Mouse (Mus musculus) kidney, embryonic 16.5 days (tissue): ENCODE results near the gene Park7. TPM values are rescaled to one million over a fixed set of nuclear protein-coding genes. Genes with fewer than 3 reads are reported as not detected.
A peak's percentile ranks its signal among the peaks of the same experiment; 100 is the strongest.

Source experiments
- ATAC-seq: fragments of 200-750 bp; cut with Nextera tagmentation; 2 replicates; pipeline ENCODE4 v1.8.0; 2017; ENCODE audit warnings: moderate TSS enrichment; ENCODE audit not compliant: low FRiP score, low TSS enrichment
- H3K27ac ChIP-seq: fragments of 300-500 bp; sonication (generic); 2 replicates; pipeline ENCODE4 v1.5.1; 2014; ENCODE audit warnings: low read length
- H3K27me3 ChIP-seq: fragments of 300-500 bp; sonication (generic); 2 replicates; pipeline ENCODE4 v1.6.1; 2014; ENCODE audit warnings: low read length, control low read depth, mixed read lengths; ENCODE audit not compliant: insufficient read depth
- H3K36me3 ChIP-seq: fragments of 300-500 bp; sonication (generic); 2 replicates; pipeline ENCODE4 v1.6.1; 2014; ENCODE audit warnings: low read length, control low read depth, mixed read lengths; ENCODE audit not compliant: insufficient read depth
- H3K4me1 ChIP-seq: fragments of 300-500 bp; sonication (generic); 2 replicates; pipeline ENCODE4 v1.6.1; 2014; ENCODE audit warnings: low read length, control low read depth, mixed read lengths; ENCODE audit not compliant: insufficient read depth
- H3K4me2 ChIP-seq: fragments of 300-500 bp; sonication (generic); replicated peaks from 2 replicates; pipeline ENCODE4 v1.6.1; 2014; ENCODE audit warnings: low read depth, low read length
- H3K4me3 ChIP-seq: fragments of 300-500 bp; sonication (generic); 2 replicates; pipeline ENCODE4 v1.5.1; 2014; ENCODE audit warnings: mild to moderate bottlenecking, low read length
- H3K9ac ChIP-seq: fragments of 300-500 bp; sonication (generic); replicated peaks from 2 replicates; pipeline ENCODE4 v1.6.1; 2014; ENCODE audit warnings: low read length
- H3K9me3 ChIP-seq: fragments of 300-500 bp; sonication (generic); 2 replicates; pipeline ENCODE4 v1.6.1; 2016; ENCODE audit warnings: low read length, control low read depth
- WGBS: fragments of 180-500 bp; shearing (Covaris S2); extraction: QIAGEN DNeasy Blood & Tissue Kit; methylation state at CpG from one replicate; pipeline ENCODE4 v1.1.7; 2014; 5-methylcytosine and 5-hydroxymethylcytosine counted together
- polyA plus RNA-seq: library from polyadenylated mRNA; unstranded; fragments of >200 nt; fragmentation: Nextera tagmentation; extraction: Ambion mirVana; gene quantifications from 2 replicates; pipeline ENCODE4 v1.2.1, GENCODE M21; 2015

The Park7 gene
- polyA plus RNA-seq, 1 experiment from 2014 or later: 421 TPM

DNA sequence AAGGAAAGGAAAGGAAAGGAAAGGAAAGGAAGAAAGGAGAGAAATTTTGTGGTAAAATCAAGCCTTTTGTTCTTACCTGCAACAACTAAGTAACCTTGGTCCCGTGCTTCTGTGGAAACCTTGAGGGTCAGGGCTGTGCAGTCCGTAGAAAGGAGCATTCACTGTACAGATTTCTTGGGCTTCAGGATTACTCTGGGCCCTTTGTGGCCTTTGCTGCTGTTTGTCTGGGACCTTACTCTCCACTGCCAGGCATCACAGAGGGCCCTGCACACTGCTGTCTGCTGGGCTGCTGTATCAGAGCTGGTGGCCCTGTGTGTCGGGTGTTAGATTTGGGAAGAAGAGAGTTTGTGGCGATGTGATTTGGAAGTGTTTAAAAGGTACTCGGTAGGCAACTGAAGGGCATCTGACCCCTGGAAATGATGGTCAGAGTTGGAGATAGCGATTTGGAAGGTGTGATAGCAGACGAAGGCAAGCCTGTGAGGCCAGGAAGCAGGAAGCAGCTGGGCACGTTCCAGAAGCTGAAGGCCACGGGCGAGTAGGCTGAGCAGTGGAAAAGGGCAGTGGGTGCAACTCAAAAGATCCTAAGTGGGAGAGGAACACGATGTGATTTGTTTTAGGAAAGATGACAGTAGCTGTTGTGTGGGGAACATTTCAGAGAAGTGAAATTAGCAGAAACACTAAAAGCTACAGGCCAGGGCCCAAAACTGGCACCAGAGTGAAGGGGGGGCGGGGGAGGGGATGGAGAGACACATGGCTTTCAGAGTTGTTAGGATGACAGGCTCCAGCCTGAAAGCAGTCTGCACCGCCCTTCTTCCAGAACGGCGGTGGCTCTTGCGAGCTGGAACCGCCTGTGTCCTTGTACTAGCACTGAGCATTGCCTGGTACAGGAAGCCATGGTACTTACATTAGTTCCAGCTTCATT, 44.7 kb downstream of the Park7 start:
- WGBS: 51% methylated on average over 17 of the region's 17 CpGs
- no peak overlapping the region for H3K9ac ChIP-seq
- peaks cover 24% of the 10 kb centered on the region for H3K36me3 ChIP-seq
- H3K4me3 ChIP-seq: no peak overlapping the region
- no peaks in the 10 kb centered on the region for H3K27me3 ChIP-seq
- ATAC-seq: no peak
- H3K4me1 ChIP-seq: peaks cover 35% of the 10 kb centered on the region
- peak overlapping the region; percentile 36; the same call in 1 of the 2 replicates for H3K27ac ChIP-seq
- no peaks in the 10 kb centered on the region for H3K9me3 ChIP-seq
- no peak overlapping the region for H3K4me2 ChIP-seq

DNA sequence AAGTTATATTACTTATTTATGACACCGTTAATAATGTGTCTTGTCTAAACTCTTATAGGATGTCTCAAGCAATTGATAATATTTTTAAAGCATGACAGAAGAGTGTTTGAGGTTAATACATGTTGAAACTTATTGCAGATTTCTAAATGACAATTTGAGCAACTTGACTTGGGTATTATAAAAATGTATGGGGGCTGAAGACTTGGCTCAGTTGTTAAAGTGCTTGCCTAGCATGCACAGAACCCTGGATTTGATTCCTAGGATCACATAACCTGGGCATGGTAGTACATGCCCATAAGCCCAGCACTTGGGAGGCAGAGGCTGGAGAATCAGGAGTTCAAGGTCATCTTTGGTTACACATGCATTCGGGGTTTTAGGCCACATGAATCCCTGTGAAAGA, 45.4 kb downstream of the Park7 start:
- no peak for ATAC-seq
- Histone ChIP-seq H3K4me1 (peaks cover 35% of the 10 kb centered on the region), H3K4me2 (no peak overlapping the region), H3K27ac (no peak overlapping the region), H3K9me3 (no peaks in the 10 kb centered on the region), H3K27me3 (no peaks in the 10 kb centered on the region), H3K9ac (no peak overlapping the region), H3K36me3 (peaks cover 24% of the 10 kb centered on the region), H3K4me3 (no peak overlapping the region)
- 67% methylated on average over 2 of the region's 2 CpGs for WGBS

DNA sequence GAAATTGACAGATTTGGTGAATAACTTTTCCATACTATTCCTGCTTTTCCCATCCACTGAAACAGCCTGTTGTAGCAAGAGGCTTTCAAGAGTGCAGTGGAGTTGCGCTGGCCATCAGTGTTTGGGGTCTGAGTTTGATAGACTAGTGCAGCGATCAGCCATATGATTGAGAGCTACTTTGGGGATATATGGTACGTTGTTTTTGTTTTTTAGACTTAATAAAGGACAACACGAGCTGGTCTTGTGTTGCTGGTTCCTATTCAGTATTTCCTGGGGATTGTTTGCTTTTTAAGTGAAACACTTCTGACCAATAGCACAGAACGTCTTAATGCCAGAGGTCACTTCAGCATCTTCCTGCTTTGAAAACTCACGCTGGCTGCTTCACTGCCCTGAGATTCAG, 46.1 kb downstream of the Park7 start:
- peaks cover 24% of the 10 kb centered on the region for H3K36me3 ChIP-seq
- H3K4me1 ChIP-seq: peaks cover 35% of the 10 kb centered on the region
- H3K27me3 ChIP-seq: no peaks in the 10 kb centered on the region
- no peaks in the 10 kb centered on the region for H3K9me3 ChIP-seq
- no peak for ATAC-seq
- H3K4me2 ChIP-seq: no peak overlapping the region
- H3K4me3 ChIP-seq: no peak overlapping the region
- no peak overlapping the region for H3K9ac ChIP-seq
- H3K27ac ChIP-seq: no peak overlapping the region
- 76% methylated on average over 6 of the region's 6 CpGs for WGBS

DNA sequence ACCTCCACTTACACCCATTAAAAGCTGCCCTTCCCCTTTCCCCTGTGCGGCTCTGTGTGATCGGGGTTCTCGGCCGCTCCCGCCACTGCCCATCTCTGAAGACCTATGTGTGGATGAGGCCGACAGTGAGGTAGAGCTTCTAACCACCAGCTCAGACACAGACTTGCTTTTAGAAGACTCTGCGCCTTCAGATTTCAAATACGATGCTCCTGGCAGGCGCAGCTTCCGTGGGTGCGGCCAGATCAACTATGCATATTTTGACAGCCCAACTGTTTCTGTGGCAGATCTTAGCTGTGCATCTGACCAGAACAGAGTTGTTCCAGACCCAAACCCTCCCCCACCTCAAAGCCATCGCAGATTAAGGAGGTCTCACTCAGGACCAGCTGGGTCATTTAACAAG, 47.7 kb downstream of the Park7 start:
- H3K4me2 ChIP-seq: no peak overlapping the region
- no peak overlapping the region for H3K27ac ChIP-seq
- peaks cover 28% of the 10 kb centered on the region for H3K4me1 ChIP-seq
- peaks cover 24% of the 10 kb centered on the region for H3K36me3 ChIP-seq
- no peaks in the 10 kb centered on the region for H3K27me3 ChIP-seq
- no peak for ATAC-seq
- no peak overlapping the region for H3K9ac ChIP-seq
- no peaks in the 10 kb centered on the region for H3K9me3 ChIP-seq
- WGBS: 88% methylated on average over 8 of the region's 12 CpGs
- H3K4me3 ChIP-seq: no peak overlapping the region

DNA sequence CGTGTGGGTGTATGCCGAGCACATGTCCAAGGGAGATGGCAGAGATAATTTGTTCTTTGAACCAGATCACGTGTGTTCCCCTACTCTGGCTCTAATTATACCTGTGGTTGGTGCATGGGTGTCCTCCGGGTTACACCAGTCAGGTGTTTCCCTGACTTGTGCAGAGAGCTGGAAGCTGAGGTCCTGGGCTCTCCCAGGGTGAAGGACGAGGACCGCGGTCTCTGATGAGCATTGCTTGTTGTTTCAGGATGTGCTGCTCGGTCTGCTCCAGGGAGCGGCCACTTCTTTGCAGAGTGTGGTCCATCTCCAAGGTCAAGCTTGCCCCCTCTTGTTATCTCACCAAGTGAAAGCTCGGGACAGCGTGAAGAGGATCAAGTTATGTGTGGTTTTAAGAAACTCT, 48.2 kb downstream of the Park7 start:
- H3K4me2 ChIP-seq: no peak overlapping the region
- no peaks in the 10 kb centered on the region for H3K9me3 ChIP-seq
- H3K4me1 ChIP-seq: peaks cover 27% of the 10 kb centered on the region
- WGBS: 90% methylated on average over 11 of the region's 11 CpGs
- no peak for ATAC-seq
- no peak overlapping the region for H3K4me3 ChIP-seq
- H3K9ac ChIP-seq: no peak overlapping the region
- no peaks in the 10 kb centered on the region for H3K27me3 ChIP-seq
- H3K36me3 ChIP-seq: peaks cover 24% of the 10 kb centered on the region
- H3K27ac ChIP-seq: no peak overlapping the region

DNA sequence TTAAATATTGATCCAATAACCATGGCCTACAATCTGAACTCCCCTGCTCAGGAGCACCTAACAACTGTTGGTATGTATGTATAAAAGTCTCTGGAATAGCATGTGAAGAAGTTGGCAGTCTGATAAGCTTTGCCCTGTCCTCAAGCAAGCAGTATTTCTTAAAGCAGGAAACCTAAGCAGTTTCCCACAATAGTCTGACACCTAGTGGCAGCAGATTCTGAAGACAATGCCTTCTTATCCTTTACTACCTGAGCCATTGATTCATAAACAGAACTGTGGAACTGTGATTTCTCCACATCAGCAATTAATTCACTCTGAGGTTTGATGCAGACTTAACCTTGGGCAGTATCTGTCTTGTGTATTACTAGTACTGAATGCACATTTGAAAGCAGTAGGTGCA, 48.9 kb downstream of the Park7 start:
- no peak overlapping the region for H3K4me2 ChIP-seq
- no peak overlapping the region for H3K9ac ChIP-seq
- H3K4me1 ChIP-seq: peaks cover 23% of the 10 kb centered on the region
- ATAC-seq: no peak
- no peaks in the 10 kb centered on the region for H3K9me3 ChIP-seq
- H3K27me3 ChIP-seq: no peaks in the 10 kb centered on the region
- peaks cover 24% of the 10 kb centered on the region for H3K36me3 ChIP-seq
- no peak overlapping the region for H3K27ac ChIP-seq
- no peak overlapping the region for H3K4me3 ChIP-seq

DNA sequence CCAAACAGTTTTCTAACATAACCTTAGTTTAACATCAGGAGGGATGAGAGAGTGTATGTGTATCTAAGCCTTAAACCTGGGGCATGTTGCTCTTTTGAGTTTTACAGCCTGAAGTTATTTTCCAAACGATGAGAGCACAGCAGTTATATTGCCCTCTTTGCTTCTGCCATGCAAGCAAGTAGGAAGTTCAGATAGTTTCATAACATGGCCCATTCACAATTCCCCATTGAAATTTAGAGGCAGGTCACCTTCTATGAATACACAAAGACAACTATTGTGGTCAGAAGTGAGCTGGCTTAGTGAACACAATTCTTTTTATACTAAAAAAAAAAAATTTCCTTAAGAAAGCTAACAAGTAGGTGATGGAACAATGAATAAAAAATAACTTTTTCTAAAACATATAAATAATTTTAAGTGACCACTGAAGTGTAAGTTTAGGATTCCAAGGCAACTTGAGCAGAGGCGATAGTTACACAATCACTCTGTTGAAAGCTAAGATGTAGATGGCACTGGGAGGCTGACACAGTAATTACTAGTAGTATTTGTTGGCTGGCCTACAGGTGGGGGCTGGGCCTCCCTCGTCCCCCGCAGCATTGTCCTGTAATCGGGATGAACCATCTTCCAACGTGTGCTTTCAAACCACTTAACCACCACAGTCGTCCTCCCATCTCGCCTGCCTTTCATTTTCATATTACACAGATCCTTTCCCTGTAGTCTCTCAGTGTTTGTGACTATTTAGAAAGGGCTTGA, 51.4 kb downstream of the Park7 start:
- no peak overlapping the region for H3K4me3 ChIP-seq
- H3K4me1 ChIP-seq: peaks cover 15% of the 10 kb centered on the region
- peaks cover 21% of the 10 kb centered on the region for H3K36me3 ChIP-seq
- no peak overlapping the region for H3K4me2 ChIP-seq
- H3K9me3 ChIP-seq: no peaks in the 10 kb centered on the region
- H3K9ac ChIP-seq: no peak overlapping the region
- H3K27ac ChIP-seq: no peak overlapping the region
- WGBS: 54% methylated on average over 8 of the region's 8 CpGs
- no peaks in the 10 kb centered on the region for H3K27me3 ChIP-seq
- no peak for ATAC-seq

DNA sequence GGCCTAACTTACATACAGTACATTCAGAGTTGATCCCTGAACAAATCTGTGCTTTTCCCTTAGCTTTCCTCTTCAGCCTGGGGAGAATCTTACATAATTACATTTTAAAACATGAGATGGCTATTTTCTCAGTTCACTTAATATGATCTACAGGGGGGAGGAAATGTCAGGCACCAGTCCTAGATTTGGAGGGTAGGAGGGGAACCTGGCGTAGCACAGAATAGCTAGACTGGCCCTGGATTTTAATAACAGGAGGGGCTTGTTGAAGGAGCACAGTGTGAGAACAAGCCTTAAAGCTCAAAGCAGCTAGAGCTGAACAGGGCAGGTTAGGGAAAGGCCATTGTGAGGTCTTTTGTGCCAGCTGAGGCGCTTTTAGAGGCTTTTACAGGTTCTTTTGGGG, 53.1 kb downstream of the Park7 start:
- WGBS: 88% methylated on average over 2 of the region's 2 CpGs
- no peak for ATAC-seq

DNA sequence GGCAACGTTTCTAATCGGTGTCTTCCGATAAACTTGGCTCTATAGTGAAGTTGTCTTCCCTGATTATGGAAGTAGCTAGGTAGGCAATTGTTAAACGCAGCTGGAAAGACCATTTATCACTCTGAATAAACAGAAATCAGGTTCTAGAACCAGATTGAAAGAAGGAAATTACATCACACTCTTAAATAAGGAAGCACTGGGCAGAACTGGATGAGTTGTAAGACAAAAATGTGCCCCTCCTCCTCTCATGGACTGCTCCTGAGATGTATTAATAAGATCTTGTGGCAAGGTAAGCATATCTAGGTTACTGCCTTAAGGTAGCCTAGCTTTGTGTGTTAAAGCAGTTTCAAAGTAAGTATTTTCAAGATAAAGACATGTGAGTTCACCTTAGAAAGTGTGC, 53.7 kb downstream of the Park7 start:
- no peak for ATAC-seq
- H3K36me3 ChIP-seq: peaks cover under 1% of the 10 kb centered on the region; the same call in 1 of the 2 replicates
- H3K4me3 ChIP-seq: no peak overlapping the region
- H3K27ac ChIP-seq: no peak overlapping the region
- H3K9me3 ChIP-seq: no peaks in the 10 kb centered on the region
- 66% methylated on average over 4 of the region's 4 CpGs for WGBS
- no peak overlapping the region for H3K4me2 ChIP-seq
- H3K27me3 ChIP-seq: no peaks in the 10 kb centered on the region
- no peak overlapping the region for H3K9ac ChIP-seq
- peaks cover 29% of the 10 kb centered on the region for H3K4me1 ChIP-seq

More for the DNA sequence above, 53.1 kb downstream of the Park7 start:
- H3K4me1 ChIP-seq: peaks cover 28% of the 10 kb centered on the region
- H3K27me3 ChIP-seq: no peaks in the 10 kb centered on the region
- H3K36me3 ChIP-seq: peaks cover 7% of the 10 kb centered on the region
- H3K9me3 ChIP-seq: no peaks in the 10 kb centered on the region
- H3K27ac ChIP-seq: no peak overlapping the region
- no peak overlapping the region for H3K4me2 ChIP-seq
- H3K9ac ChIP-seq: no peak overlapping the region
- H3K4me3 ChIP-seq: no peak overlapping the region

DNA sequence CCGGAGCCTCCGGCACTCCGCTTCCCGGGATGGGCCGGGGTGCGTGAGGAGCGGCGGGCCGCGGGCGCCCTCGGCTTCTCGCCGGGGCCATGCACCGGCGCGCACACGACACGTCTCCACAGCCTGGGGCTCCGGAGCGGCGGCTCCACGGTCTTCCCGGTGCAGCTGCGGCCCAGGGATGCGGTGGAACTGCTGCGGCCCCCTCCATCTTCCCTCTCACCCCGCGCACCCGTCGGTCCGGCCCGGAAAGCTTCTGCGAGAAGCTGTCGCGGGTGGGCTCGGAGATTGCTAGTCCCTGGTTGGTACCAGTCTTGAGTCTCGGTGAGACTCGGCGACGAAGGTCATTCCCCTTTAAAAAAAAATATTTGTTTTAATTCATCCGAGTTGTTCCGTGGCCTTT, 58.9 kb downstream of the Park7 start:
- no peak; the same call in 1 of the 2 replicates for ATAC-seq
- H3K4me1 ChIP-seq: peaks cover 32% of the 10 kb centered on the region
- peak overlapping the region; percentile 68 for H3K4me2 ChIP-seq
- WGBS: under 1% methylated on average over 35 of the region's 43 CpGs
- peak overlapping the region; percentile 86 for H3K4me3 ChIP-seq
- H3K9me3 ChIP-seq: no peaks in the 10 kb centered on the region
- peak overlapping the region; percentile 98 for H3K27ac ChIP-seq
- H3K9ac ChIP-seq: peak overlapping the region; percentile 95
- H3K36me3 ChIP-seq: no peaks in the 10 kb centered on the region
- no peaks in the 10 kb centered on the region for H3K27me3 ChIP-seq
